Mouse (Mus musculus): ENCODE results near the gene Kifc5b. TPM values are rescaled to one million over a fixed set of nuclear protein-coding genes. Genes with fewer than 3 reads are reported as not detected.

The Kifc5b gene
- polyA plus RNA-seq, 1 experiment = 9.9 TPM

GRCm38 (mm10) chr17:26981050-26981449, 64.2 kb downstream of the Kifc5b start:
- TF ChIP-seq POLR2A (IDR thresholded peaks at IDR 0.05; ENCODE audit: borderline replicate concordance, extremely low read depth, insufficient read depth, insufficient read length, poor library complexity, severe bottlenecking) (no peak), CTCF (IDR thresholded peaks at IDR 0.05; ENCODE audit: borderline replicate concordance, extremely low read depth, insufficient read depth, insufficient read length) (no peak)
- no peak for DNase-seq (ENCODE audit: low read depth)

Other genes with a start within 250 kb of the Kifc5b start
- gene Crebrf, start 201.4 kb upstream of the Kifc5b start, polyA plus RNA-seq (2012; rRNA removed) = 9.9 and 10.2 TPM in 2 replicates
- 44.3 and 45.2 TPM in 2 replicates for gene Bnip1, start 136.0 kb upstream of the Kifc5b start, polyA plus RNA-seq (2012; rRNA removed)
- gene Nkx2-5, start 72.1 kb upstream of the Kifc5b start, polyA plus RNA-seq (2012; rRNA removed) = 0.04 TPM in 1 of 2 replicates, not detected in the other
- gene Phf1, start 16.0 kb downstream of the Kifc5b start, polyA plus RNA-seq (2012; rRNA removed) = 50.0 and 66.4 TPM in 2 replicates
- 88.9 and 145 TPM in 2 replicates for gene Cuta, start 22.5 kb downstream of the Kifc5b start, polyA plus RNA-seq (2012; rRNA removed)
- 120 and 136 TPM in 2 replicates for gene Syngap1, start 24.2 kb downstream of the Kifc5b start, polyA plus RNA-seq (2012; rRNA removed)
- 22.9 and 25.1 TPM in 2 replicates for gene Zbtb9, start 56.1 kb downstream of the Kifc5b start, polyA plus RNA-seq (2012; rRNA removed)
- gene Bak1, start 111.9 kb downstream of the Kifc5b start, polyA plus RNA-seq (2012; rRNA removed) = 31.0 and 35.1 TPM in 2 replicates
- gene Itpr3, start 140.2 kb downstream of the Kifc5b start, polyA plus RNA-seq (2012; rRNA removed) = 1.4 and 3.4 TPM in 2 replicates
- 242 and 333 TPM in 2 replicates for gene Uqcc2, start 216.8 kb downstream of the Kifc5b start, polyA plus RNA-seq (2012; rRNA removed)